Mouse (Mus musculus): ENCODE measurements around the gene Uqcc2. TPM values are rescaled to one million over a fixed set of nuclear protein-coding genes. Genes with fewer than 3 reads are reported as not detected.

The Uqcc2 gene
- polyA plus RNA-seq, 1 experiment from 2014 or later = 374 TPM

GRCm38 (mm10) chr17:27077920-27078319 is 55.8 kb downstream of the Uqcc2 start:
- no peak for ATAC-seq (replicated peaks; ENCODE audit: insufficient number of reproducible peaks, low FRiP score, low TSS enrichment)
- WGBS (ENCODE audit: insufficient replicate concordance) = 78% methylated on average over 6 of the region's 6 CpGs
- Histone ChIP-seq H3K27me3 (ENCODE audit: control insufficient read depth, insufficient read depth, low read length) (no peaks in the 10 kb centered on the region), H3K9ac (ENCODE audit: low read depth, low read length) (no peak overlapping the region), H3K4me1 (ENCODE audit: control insufficient read depth, insufficient read depth, low read length) (peaks cover 13% of the 10 kb centered on the region), H3K4me2 (no peak overlapping the region), H3K9me3 (replicated peaks; ENCODE audit: control insufficient read depth, low read length) (no peaks in the 10 kb centered on the region; the same call in 1 of the 2 replicates), H3K36me3 (ENCODE audit: control insufficient read depth, insufficient read depth, low read length) (no peaks in the 10 kb centered on the region), H3K27ac (ENCODE audit: low read depth, low read length) (no peak overlapping the region), H3K4me3 (ENCODE audit: low read depth, low read length) (no peak overlapping the region)

DNA sequence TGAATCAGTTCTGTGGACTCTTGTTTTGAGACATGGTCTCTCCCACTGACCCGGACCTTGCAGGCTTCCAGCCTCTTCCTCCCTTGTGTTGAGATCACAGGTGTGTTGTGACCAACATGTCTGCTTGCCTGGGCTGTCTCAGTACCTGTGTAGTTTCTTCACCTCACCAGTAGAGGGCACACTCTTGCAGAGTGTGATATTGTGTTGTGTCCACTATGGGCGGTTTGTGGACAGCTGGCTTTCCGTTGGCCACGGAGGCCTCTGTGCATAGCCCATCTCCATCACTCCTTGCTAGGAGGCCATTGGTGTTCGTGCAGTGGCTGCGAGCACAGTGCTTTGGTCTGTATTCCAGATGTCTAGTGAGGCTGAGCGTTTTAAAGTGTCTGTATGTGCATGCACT is 56.6 kb downstream of the Uqcc2 start:
- H3K9ac ChIP-seq (ENCODE audit: low read depth, low read length) = no peak overlapping the region
- H3K4me2 ChIP-seq = no peak overlapping the region
- H3K36me3 ChIP-seq (ENCODE audit: control insufficient read depth, insufficient read depth, low read length) = no peaks in the 10 kb centered on the region
- no peaks in the 10 kb centered on the region; the same call in 1 of the 2 replicates for H3K9me3 ChIP-seq (replicated peaks; ENCODE audit: control insufficient read depth, low read length)
- peaks cover 13% of the 10 kb centered on the region for H3K4me1 ChIP-seq (ENCODE audit: control insufficient read depth, insufficient read depth, low read length)
- WGBS (ENCODE audit: insufficient replicate concordance) = 91% methylated on average over 7 of the region's 7 CpGs
- H3K27me3 ChIP-seq (ENCODE audit: control insufficient read depth, insufficient read depth, low read length) = no peaks in the 10 kb centered on the region
- no peak for ATAC-seq (replicated peaks; ENCODE audit: insufficient number of reproducible peaks, low FRiP score, low TSS enrichment)
- no peak overlapping the region for H3K4me3 ChIP-seq (ENCODE audit: low read depth, low read length)
- H3K27ac ChIP-seq (ENCODE audit: low read depth, low read length) = no peak overlapping the region

GRCm38 (mm10) chr17:27074849-27075745 is 58.6 kb downstream of the Uqcc2 start:
- Histone ChIP-seq H3K36me3 (ENCODE audit: control insufficient read depth, insufficient read depth, low read length) (no peaks in the 10 kb centered on the region), H3K4me2 (no peak overlapping the region), H3K27me3 (ENCODE audit: control insufficient read depth, insufficient read depth, low read length) (no peaks in the 10 kb centered on the region), H3K9me3 (replicated peaks; ENCODE audit: control insufficient read depth, low read length) (no peaks in the 10 kb centered on the region; the same call in 1 of the 2 replicates), H3K9ac (ENCODE audit: low read depth, low read length) (no peak overlapping the region), H3K4me1 (ENCODE audit: control insufficient read depth, insufficient read depth, low read length) (peaks cover 12% of the 10 kb centered on the region), H3K4me3 (ENCODE audit: low read depth, low read length) (no peak overlapping the region), H3K27ac (ENCODE audit: low read depth, low read length) (no peak overlapping the region)
- 64% methylated on average over 17 of the region's 17 CpGs for WGBS (ENCODE audit: insufficient replicate concordance)
- no peak for ATAC-seq (replicated peaks; ENCODE audit: insufficient number of reproducible peaks, low FRiP score, low TSS enrichment)

DNA sequence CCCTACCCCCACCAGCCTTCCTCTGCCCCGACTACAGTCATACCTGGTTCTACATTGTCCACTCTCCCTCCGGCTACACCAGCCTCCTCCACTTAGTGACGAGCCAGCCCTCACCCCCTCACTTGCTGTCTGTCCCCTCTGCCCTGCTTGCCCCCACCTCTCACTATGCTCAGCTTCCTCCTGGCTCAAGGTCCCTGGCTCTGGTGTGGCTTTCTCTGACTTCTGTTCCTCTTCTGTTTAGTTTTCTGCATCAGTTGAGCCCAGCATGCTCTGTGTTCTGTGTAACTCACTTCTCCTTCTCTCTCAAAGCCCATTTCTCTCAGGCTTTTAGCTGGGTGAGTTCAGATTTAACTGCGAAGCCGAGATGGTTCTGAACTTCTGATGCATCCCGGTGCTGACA is 59.5 kb downstream of the Uqcc2 start:
- Histone ChIP-seq H3K4me1 (ENCODE audit: control insufficient read depth, insufficient read depth, low read length) (peaks cover 10% of the 10 kb centered on the region), H3K36me3 (ENCODE audit: control insufficient read depth, insufficient read depth, low read length) (no peaks in the 10 kb centered on the region), H3K27ac (ENCODE audit: low read depth, low read length) (no peak overlapping the region), H3K4me2 (no peak overlapping the region), H3K4me3 (ENCODE audit: low read depth, low read length) (no peak overlapping the region), H3K9ac (ENCODE audit: low read depth, low read length) (no peak overlapping the region), H3K9me3 (replicated peaks; ENCODE audit: control insufficient read depth, low read length) (no peaks in the 10 kb centered on the region; the same call in 1 of the 2 replicates), H3K27me3 (ENCODE audit: control insufficient read depth, insufficient read depth, low read length) (no peaks in the 10 kb centered on the region)
- 51% methylated on average over 6 of the region's 6 CpGs for WGBS (ENCODE audit: insufficient replicate concordance)
- ATAC-seq (replicated peaks; ENCODE audit: insufficient number of reproducible peaks, low FRiP score, low TSS enrichment) = no peak

DNA sequence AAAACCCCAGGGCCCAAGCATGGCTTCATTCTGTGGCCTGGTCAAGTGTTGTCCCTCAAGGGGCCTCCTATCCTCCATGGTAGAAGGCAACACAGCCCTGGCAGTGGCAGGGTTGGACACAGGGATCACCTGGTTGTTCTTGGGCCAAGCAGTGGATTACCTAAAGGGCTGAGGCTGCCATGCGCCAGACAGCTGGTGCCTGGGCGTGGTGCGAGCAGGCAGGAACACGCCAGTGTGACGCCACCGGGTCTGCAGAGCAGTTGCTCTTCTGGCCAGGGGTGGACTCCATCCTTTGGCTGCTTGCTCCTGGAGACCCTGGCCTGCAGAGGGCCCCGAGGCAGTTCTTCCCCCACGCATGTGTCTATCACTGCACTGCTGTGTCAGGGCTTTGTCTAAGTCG is 59.9 kb downstream of the Uqcc2 start:
- H3K9ac ChIP-seq (ENCODE audit: low read depth, low read length) = no peak overlapping the region
- peaks cover 10% of the 10 kb centered on the region for H3K4me1 ChIP-seq (ENCODE audit: control insufficient read depth, insufficient read depth, low read length)
- 69% methylated on average over 9 of the region's 9 CpGs for WGBS (ENCODE audit: insufficient replicate concordance)
- H3K4me3 ChIP-seq (ENCODE audit: low read depth, low read length) = no peak overlapping the region
- no peaks in the 10 kb centered on the region; the same call in 1 of the 2 replicates for H3K9me3 ChIP-seq (replicated peaks; ENCODE audit: control insufficient read depth, low read length)
- no peak overlapping the region for H3K27ac ChIP-seq (ENCODE audit: low read depth, low read length)
- no peaks in the 10 kb centered on the region for H3K36me3 ChIP-seq (ENCODE audit: control insufficient read depth, insufficient read depth, low read length)
- no peak overlapping the region for H3K4me2 ChIP-seq
- H3K27me3 ChIP-seq (ENCODE audit: control insufficient read depth, insufficient read depth, low read length) = no peaks in the 10 kb centered on the region
- no peak for ATAC-seq (replicated peaks; ENCODE audit: insufficient number of reproducible peaks, low FRiP score, low TSS enrichment)

GRCm38 (mm10) chr17:27073126-27073525 is 60.6 kb downstream of the Uqcc2 start:
- Histone ChIP-seq H3K4me3 (ENCODE audit: low read depth, low read length) (no peak overlapping the region), H3K27me3 (ENCODE audit: control insufficient read depth, insufficient read depth, low read length) (no peaks in the 10 kb centered on the region), H3K4me1 (ENCODE audit: control insufficient read depth, insufficient read depth, low read length) (peaks cover 10% of the 10 kb centered on the region), H3K9me3 (replicated peaks; ENCODE audit: control insufficient read depth, low read length) (no peaks in the 10 kb centered on the region; the same call in 1 of the 2 replicates), H3K27ac (ENCODE audit: low read depth, low read length) (no peak overlapping the region), H3K9ac (ENCODE audit: low read depth, low read length) (no peak overlapping the region), H3K36me3 (ENCODE audit: control insufficient read depth, insufficient read depth, low read length) (no peaks in the 10 kb centered on the region), H3K4me2 (no peak overlapping the region)
- no peak for ATAC-seq (replicated peaks; ENCODE audit: insufficient number of reproducible peaks, low FRiP score, low TSS enrichment)
- 80% methylated on average over 5 of the region's 5 CpGs for WGBS (ENCODE audit: insufficient replicate concordance)

Small RNA genes within 50 kb of the gene (microRNA-seq; reads per million reads assigned to microRNA genes)
- 0.68 reads per million, percentile 4 among the genes with 10 or more reads in this experiment for gene Mir7677 (ENCODE audit: borderline number of aligned reads)

Other genes with a start within 250 kb of the Uqcc2 start
- gene Kifc5b, start 216.8 kb downstream of the Uqcc2 start, polyA plus RNA-seq (2014; fragmentation: Nextera tagmentation; extraction: Ambion mirVana) = 6.3 and 6.9 TPM in 2 replicates
- 5.7 and 5.9 TPM in 2 replicates for gene Phf1, start 200.9 kb downstream of the Uqcc2 start, polyA plus RNA-seq (2014; fragmentation: Nextera tagmentation; extraction: Ambion mirVana)
- 134 and 145 TPM in 2 replicates for gene Cuta, start 194.3 kb downstream of the Uqcc2 start, polyA plus RNA-seq (2014; fragmentation: Nextera tagmentation; extraction: Ambion mirVana)
- gene Syngap1, start 192.7 kb downstream of the Uqcc2 start, polyA plus RNA-seq (2014; fragmentation: Nextera tagmentation; extraction: Ambion mirVana) = 2.9 and 3.7 TPM in 2 replicates
- 6.8 and 7.9 TPM in 2 replicates for gene Zbtb9, start 160.7 kb downstream of the Uqcc2 start, polyA plus RNA-seq (2014; fragmentation: Nextera tagmentation; extraction: Ambion mirVana)
- gene Bak1, start 104.9 kb downstream of the Uqcc2 start, polyA plus RNA-seq (2014; fragmentation: Nextera tagmentation; extraction: Ambion mirVana) = 11.0 and 11.4 TPM in 2 replicates
- 2.1 and 2.2 TPM in 2 replicates for gene Itpr3, start 76.6 kb downstream of the Uqcc2 start, polyA plus RNA-seq (2014; fragmentation: Nextera tagmentation; extraction: Ambion mirVana)
- gene Ip6k3, start 33.9 kb upstream of the Uqcc2 start, polyA plus RNA-seq (2014; fragmentation: Nextera tagmentation; extraction: Ambion mirVana) = 0.15 and 0.26 TPM in 2 replicates
- gene Lemd2, start 70.6 kb upstream of the Uqcc2 start, polyA plus RNA-seq (2014; fragmentation: Nextera tagmentation; extraction: Ambion mirVana) = 6.7 and 8.4 TPM in 2 replicates

Measured in heart, embryonic 11.5 days (tissue).